Mouse (Mus musculus) intestine, embryonic 15.5 days (tissue): ENCODE results near the gene Slit1. TPM values are rescaled to one million over a fixed set of nuclear protein-coding genes. Genes with fewer than 3 reads are reported as not detected.

Experiments used
- ATAC-seq: fragments of 200-750 bp; cut with Nextera tagmentation; 2 replicates; pipeline ENCODE4 v1.8.0; 2017; ENCODE audit warnings: moderate TSS enrichment, moderate library complexity
- H3K27ac ChIP-seq: fragments of 300-500 bp; sonication (generic); 2 replicates; pipeline ENCODE4 v1.5.1; 2015; ENCODE audit warnings: mild to moderate bottlenecking, inconsistent platforms
- H3K27me3 ChIP-seq: fragments of 300-500 bp; sonication (generic); replicated peaks from 2 replicates; pipeline ENCODE4 v1.6.1; 2015; ENCODE audit warnings: inconsistent platforms
- H3K36me3 ChIP-seq: fragments of 300-500 bp; sonication (generic); 2 replicates; pipeline ENCODE4 v1.6.1; 2015; ENCODE audit warnings: inconsistent platforms
- H3K4me1 ChIP-seq: fragments of 300-500 bp; sonication (generic); replicated peaks from 2 replicates; pipeline ENCODE4 v1.6.1; 2015; ENCODE audit warnings: inconsistent platforms
- H3K4me2 ChIP-seq: fragments of 300-500 bp; sonication (generic); replicated peaks from 2 replicates; pipeline ENCODE4 v1.6.1; 2015; ENCODE audit warnings: mild to moderate bottlenecking, inconsistent platforms
- H3K4me3 ChIP-seq: fragments of 300-500 bp; sonication (generic); replicated peaks from 2 replicates; pipeline ENCODE4 v1.5.1; 2015; ENCODE audit warnings: inconsistent platforms
- H3K9ac ChIP-seq: fragments of 300-500 bp; sonication (generic); 2 replicates; pipeline ENCODE4 v1.6.1; 2015; ENCODE audit warnings: inconsistent platforms
- H3K9me3 ChIP-seq: fragments of 300-500 bp; sonication (generic); 2 replicates; pipeline ENCODE4 v1.6.1; 2016; ENCODE audit warnings: inconsistent platforms
- WGBS: fragments of 180-500 bp; shearing (Covaris S2); methylation state at CpG from one replicate; pipeline ENCODE4 v1.1.7; 2015; 5-methylcytosine and 5-hydroxymethylcytosine counted together
- polyA plus RNA-seq: library from polyadenylated mRNA; unstranded; fragments of >200 nt; fragmentation: Nextera tagmentation; extraction: Ambion mirVana; gene quantifications from 2 replicates; pipeline ENCODE4 v1.2.1, GENCODE M21; 2015

The Slit1 gene
- polyA plus RNA-seq, 1 experiment from 2014 or later = 0.63 TPM

DNA sequence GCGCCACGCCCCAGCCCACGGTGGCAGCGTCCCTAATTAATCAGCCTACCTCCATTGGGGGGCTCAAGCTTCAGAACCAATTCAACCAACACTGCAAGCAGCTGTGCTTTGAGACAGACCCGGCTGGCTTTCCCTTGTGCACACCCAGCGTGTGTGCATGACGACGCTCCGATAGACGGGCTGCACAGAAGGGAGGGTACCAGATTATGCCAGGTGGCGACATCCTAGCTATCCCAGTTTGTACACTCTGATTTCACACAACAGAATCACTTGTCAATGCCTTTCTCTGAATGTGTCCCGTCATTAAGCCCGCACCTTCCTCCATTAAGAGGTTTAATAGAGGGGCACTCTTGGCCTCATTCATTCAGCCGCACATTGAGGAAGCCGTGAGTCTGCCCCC is 11.3 kb upstream of the Slit1 start:
- H3K27ac ChIP-seq = no peak overlapping the region
- H3K9me3 ChIP-seq = no peaks in the 10 kb centered on the region
- H3K4me2 ChIP-seq = no peak overlapping the region
- 0 out of 2 replicates have a peak, but pooled peaks cover 2% of the 10 kb centered on the region for H3K27me3 ChIP-seq
- no peak for ATAC-seq
- WGBS = 86% methylated on average over 15 of the region's 15 CpGs
- H3K4me3 ChIP-seq = no peak overlapping the region
- no peak overlapping the region for H3K9ac ChIP-seq
- no peaks in the 10 kb centered on the region for H3K36me3 ChIP-seq
- H3K4me1 ChIP-seq = no peaks in the 10 kb centered on the region

GRCm38 (mm10) chr19:41751906-41752305 is 8.4 kb upstream of the Slit1 start:
- no peak overlapping the region for H3K4me3 ChIP-seq
- H3K4me1 ChIP-seq = no peaks in the 10 kb centered on the region
- H3K4me2 ChIP-seq = no peak overlapping the region
- no peak for ATAC-seq
- 0 out of 2 replicates have a peak, but pooled peaks cover 2% of the 10 kb centered on the region for H3K27me3 ChIP-seq
- 80% methylated on average over 11 of the region's 11 CpGs for WGBS
- no peak overlapping the region for H3K27ac ChIP-seq
- no peaks in the 10 kb centered on the region for H3K36me3 ChIP-seq
- H3K9me3 ChIP-seq = no peaks in the 10 kb centered on the region
- no peak overlapping the region for H3K9ac ChIP-seq

DNA sequence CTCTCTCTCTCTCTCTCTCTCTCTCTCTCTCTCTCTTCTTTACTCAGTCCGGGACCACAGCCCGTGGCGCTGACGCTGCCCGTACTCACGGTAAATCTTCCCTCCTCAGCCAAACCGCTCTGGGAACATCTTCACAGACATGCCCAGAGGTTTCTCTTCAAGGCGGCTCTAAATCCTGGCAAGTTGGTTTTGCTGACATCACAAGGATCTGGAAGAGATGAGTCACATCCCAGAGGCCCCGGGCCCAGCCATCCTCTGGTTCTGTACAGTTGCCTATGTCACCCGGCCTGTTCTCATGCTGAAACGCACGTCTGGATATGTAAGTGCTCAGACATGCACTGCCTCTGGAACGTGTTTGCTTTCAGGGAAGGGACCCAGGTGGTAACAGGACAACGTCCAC is 4.0 kb upstream of the Slit1 start:
- no peak overlapping the region for H3K27ac ChIP-seq
- H3K9me3 ChIP-seq = no peaks in the 10 kb centered on the region
- H3K4me1 ChIP-seq = peaks cover 7% of the 10 kb centered on the region
- H3K9ac ChIP-seq = no peak overlapping the region
- no peak overlapping the region for H3K4me2 ChIP-seq
- no peak overlapping the region for H3K4me3 ChIP-seq
- ATAC-seq = no peak
- no peaks in the 10 kb centered on the region for H3K36me3 ChIP-seq
- peaks cover 21% of the 10 kb centered on the region for H3K27me3 ChIP-seq
- 86% methylated on average over 14 of the region's 14 CpGs for WGBS

DNA sequence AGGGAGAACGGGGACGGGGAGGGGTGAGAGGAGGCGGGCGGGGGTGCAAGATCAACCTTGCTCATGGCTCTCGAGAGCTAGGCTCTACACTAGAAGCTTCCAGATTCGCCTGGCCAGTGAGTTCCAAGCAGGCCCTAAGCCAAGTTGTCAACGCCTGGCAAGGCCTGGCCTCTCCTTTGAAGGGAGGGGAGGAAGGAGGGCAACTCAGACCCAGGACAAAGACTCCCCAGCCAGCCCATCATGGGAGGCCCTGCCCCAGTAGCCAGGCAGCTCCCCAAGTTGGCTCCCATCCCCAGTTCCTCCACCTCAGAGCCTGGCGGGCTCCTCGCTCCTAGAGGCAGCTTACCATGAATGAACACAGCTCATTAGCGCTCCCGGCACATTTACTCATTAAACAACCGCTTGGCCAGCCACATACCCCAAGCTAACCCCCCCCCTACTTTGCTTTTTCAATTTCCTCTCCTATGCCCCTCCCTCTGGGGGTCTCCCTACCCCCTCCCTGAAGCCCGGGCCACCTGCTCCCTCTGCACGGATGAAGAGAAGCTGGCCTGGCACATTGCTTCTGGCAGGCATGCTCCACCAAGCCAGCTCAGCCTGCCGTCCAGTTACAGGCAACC is 2.6 kb upstream of the Slit1 start:
- Histone ChIP-seq H3K27me3 (peaks cover 26% of the 10 kb centered on the region), H3K9me3 (no peaks in the 10 kb centered on the region), H3K36me3 (no peaks in the 10 kb centered on the region), H3K4me3 (no peak overlapping the region), H3K4me2 (no peak overlapping the region), H3K9ac (no peak overlapping the region), H3K27ac (no peak overlapping the region), H3K4me1 (peaks cover 7% of the 10 kb centered on the region)
- no peak for ATAC-seq
- 52% methylated on average over 15 of the region's 15 CpGs for WGBS

DNA sequence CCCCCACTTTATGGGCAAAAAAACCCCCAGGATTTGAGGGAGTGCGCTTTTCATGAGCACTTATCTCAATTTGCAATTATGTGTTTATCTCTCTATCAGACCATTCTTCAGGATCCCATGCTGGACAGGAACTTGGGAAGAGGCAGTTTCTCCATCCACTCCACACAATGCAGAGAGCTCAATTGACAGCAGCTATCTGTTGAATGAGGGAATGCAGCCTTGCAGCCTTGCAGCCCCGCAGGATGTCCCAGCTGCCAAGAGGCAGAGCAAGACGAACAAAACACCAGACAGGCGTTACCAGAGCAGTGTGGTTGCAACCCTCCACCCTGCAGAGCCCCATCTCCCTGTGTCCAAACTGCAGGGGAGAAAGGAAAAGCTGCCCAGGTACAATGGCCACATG is 4.6 kb downstream of the Slit1 start:
- Histone ChIP-seq H3K27me3 (peaks cover 43% of the 10 kb centered on the region), H3K9ac (no peak overlapping the region), H3K27ac (no peak overlapping the region), H3K36me3 (no peaks in the 10 kb centered on the region), H3K4me2 (no peak overlapping the region), H3K4me3 (no peak overlapping the region), H3K9me3 (no peaks in the 10 kb centered on the region), H3K4me1 (peaks cover 9% of the 10 kb centered on the region)
- WGBS = 26% methylated on average over 4 of the region's 4 CpGs
- ATAC-seq = no peak

DNA sequence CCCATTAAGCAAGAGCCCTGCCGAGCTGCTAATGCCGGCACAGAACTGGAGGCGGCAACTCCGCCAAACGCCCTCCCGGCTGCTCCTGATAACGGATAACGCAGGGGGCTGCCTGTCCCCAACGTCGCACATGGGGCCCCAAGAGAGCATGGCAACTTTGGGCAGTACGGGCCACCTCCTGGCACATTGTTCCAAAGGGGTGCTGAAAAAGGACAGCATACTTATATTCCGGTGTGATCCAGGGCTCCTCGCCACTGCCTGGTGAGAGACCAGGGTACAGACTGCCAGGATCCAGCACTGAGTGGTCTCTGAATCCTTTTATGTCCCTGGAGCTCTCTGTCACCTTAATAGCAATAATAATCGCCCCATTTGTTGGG is 5.0 kb downstream of the Slit1 start:
- 12% methylated on average over 14 of the region's 14 CpGs for WGBS
- Histone ChIP-seq H3K4me3 (no peak overlapping the region), H3K36me3 (no peaks in the 10 kb centered on the region), H3K9me3 (no peaks in the 10 kb centered on the region), H3K4me2 (no peak overlapping the region), H3K27ac (no peak overlapping the region), H3K27me3 (peaks cover 39% of the 10 kb centered on the region), H3K4me1 (peaks cover 8% of the 10 kb centered on the region), H3K9ac (no peak overlapping the region)
- no peak for ATAC-seq

DNA sequence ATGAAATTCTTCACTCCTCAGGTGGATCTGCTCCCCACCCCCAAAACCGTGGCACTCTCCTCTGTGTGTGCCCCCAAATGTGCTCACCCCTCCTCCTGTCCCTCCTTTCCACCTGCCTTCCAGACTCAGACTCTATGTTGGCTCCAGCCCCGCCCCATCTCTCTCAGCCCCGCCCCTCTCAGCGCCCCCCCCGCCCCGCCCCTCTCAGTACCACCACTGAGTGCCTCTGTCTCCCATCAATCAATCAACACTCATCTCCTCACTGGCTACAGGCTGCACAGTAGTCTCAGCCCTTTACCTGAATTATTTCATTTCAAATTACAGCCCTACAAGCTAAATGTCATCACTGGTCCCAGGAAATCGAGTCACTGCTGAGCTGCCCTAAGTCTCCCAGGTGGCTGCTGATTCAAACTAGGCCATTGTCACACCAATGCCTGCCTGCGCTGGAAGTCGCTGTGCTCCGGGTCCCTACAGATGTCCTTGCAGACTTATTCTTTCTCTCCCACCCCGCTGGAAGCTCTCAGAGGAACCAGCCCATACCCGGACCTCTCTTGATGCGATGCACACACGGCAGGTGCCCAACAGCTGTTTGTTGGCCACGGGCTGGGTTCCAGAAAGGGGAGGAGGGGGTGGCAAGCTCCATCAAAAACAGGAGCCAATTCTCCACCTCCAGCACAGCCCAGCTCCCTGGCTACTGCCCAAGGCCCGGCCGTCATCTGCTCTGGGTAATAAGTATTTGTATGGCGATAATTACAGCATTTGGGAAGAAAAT is 5.6 kb downstream of the Slit1 start:
- no peak for ATAC-seq

DNA sequence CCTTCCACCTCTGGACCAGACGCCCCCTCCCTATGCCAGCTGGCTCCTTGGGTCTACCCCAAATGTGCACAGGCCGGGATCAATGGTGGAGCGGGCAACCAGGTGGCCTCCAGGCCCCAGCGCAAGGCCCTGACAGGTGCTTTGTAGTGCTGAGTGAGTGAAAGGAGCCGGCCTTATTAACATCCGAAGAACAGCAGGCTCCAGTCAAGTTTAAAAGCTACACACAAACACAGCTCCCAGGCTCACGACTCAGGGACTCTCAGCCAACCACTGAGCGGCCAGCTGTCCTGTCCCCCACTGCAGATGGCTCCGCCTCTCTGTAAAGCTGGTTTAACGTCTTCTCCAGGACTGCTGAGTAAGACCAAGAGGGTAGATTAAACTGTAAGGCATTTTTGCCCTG is 8.8 kb downstream of the Slit1 start:
- no peaks in the 10 kb centered on the region for H3K36me3 ChIP-seq
- peak; percentile 59; the same call in 1 of the 2 replicates for ATAC-seq
- no peak overlapping the region for H3K4me2 ChIP-seq
- H3K9ac ChIP-seq = no peak overlapping the region
- H3K4me1 ChIP-seq = peaks cover 2% of the 10 kb centered on the region; the same call in 1 of the 2 replicates
- H3K4me3 ChIP-seq = no peak overlapping the region
- H3K27ac ChIP-seq = no peak overlapping the region
- no peaks in the 10 kb centered on the region for H3K9me3 ChIP-seq
- peaks cover 21% of the 10 kb centered on the region for H3K27me3 ChIP-seq
- 19% methylated on average over 10 of the region's 10 CpGs for WGBS

More for the DNA sequence above, 5.6 kb downstream of the Slit1 start:
- Histone ChIP-seq H3K9ac (no peak overlapping the region), H3K27ac (no peak overlapping the region), H3K36me3 (no peaks in the 10 kb centered on the region), H3K27me3 (peaks cover 33% of the 10 kb centered on the region), H3K4me2 (no peak overlapping the region), H3K4me3 (no peak overlapping the region), H3K4me1 (peaks cover 2% of the 10 kb centered on the region), H3K9me3 (no peaks in the 10 kb centered on the region)
- 6% methylated on average over 17 of the region's 18 CpGs for WGBS

DNA sequence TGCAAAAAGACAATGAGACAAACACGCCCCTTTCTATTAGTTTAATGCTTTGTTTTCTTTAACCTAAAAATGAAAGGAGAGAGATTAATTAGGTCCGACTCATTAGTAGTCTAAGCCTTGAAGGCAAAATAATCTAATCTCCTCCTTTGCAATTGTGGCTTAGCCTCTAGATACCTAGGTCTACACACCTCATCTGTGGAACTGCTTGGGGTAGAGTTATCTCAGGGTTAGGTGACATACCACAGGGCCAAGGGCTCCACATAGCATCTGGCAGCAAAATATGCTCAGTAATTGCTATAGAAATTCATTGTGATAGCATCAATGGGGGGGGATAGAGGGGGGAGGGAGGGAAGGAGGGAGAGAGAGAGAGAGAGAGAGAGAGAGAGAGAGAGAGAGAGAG is 18.0 kb downstream of the Slit1 start:
- no peak overlapping the region for H3K4me2 ChIP-seq
- H3K4me3 ChIP-seq = no peak overlapping the region
- H3K4me1 ChIP-seq = peaks cover 6% of the 10 kb centered on the region
- WGBS = 49% methylated on average over 2 of the region's 2 CpGs
- H3K36me3 ChIP-seq = no peaks in the 10 kb centered on the region
- ATAC-seq = no peak
- H3K9ac ChIP-seq = no peak overlapping the region
- H3K9me3 ChIP-seq = no peaks in the 10 kb centered on the region
- no peak overlapping the region for H3K27ac ChIP-seq
- H3K27me3 ChIP-seq = no peaks in the 10 kb centered on the region

DNA sequence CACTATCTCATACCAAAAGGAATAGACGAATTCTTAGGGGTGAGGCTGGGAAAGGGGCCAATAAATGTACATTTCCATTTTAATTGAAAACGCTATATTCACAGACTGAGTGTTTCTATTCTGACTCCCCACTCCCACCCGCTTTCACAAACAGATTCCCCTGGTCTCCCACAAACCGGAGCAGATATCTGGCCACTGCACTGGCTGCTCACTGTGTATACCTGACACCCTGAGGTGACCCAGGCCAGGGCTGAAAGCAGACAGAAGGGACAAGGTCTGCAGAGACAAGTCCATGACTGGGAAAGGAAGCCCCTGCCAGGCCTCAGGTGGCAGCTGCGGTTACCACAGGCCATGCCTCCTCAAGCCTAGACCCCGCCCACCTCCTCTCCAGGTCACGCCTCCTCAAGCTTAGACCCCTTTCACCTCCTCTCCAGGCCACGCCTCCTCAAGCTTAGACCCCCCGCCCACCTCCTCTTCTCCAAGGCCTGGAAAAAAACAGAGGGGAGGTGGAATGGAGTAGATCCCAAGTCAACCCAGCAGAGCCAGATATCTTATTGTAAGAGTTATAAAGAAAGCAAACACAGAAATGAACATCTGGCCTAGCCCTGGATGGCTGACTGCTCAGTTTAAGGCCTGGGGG is 18.5 kb downstream of the Slit1 start:
- 30% methylated on average over 9 of the region's 9 CpGs for WGBS
- no peaks in the 10 kb centered on the region for H3K36me3 ChIP-seq
- peaks cover 6% of the 10 kb centered on the region for H3K4me1 ChIP-seq
- no peak overlapping the region for H3K9ac ChIP-seq
- no peaks in the 10 kb centered on the region for H3K27me3 ChIP-seq
- no peak overlapping the region for H3K4me2 ChIP-seq
- no peaks in the 10 kb centered on the region for H3K9me3 ChIP-seq
- H3K27ac ChIP-seq = no peak overlapping the region
- H3K4me3 ChIP-seq = no peak overlapping the region
- ATAC-seq = peak; percentile 81

DNA sequence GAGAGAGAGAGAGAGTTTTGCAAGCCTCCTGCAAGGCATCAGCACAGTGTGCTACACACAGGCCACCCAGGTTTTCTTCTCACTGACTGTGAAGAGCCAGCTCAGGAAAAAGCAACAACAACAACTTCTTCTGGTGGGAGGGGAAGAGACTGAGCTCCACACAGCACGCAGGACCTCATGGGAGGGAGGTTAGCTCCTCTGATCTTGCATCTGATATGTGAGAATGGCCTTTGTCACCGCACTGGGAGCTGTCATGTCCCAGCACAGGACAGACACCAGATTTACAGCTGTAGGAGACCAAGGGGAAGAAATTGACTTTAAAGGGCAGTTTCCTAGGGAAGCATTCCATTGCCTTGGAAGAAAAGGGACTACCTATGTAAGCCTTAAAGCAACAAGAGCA is 20.1 kb downstream of the Slit1 start:
- WGBS = 23% methylated on average over 2 of the region's 2 CpGs

DNA sequence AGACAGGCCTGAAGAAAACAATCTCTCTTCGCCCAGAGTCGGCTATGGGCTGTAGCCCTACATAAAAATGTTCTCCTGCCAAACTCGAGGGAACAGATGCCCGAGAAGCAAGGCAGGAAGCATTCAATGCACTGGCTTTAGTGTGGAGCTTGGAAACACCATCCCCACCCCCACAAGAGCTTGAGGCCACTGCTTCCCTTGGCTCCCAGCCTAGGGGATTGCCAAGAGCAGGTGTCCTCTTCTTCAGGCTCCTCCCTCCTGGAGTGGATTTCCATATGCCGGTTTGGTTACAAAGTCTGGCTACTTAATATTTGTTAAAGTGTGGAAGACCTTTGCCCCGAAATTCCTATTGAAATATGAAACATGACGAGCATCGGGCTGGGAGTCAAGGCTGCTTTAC is 24.0 kb downstream of the Slit1 start:
- Histone ChIP-seq H3K27me3 (0 out of 2 replicates have a peak, but pooled peaks cover 5% of the 10 kb centered on the region), H3K4me3 (no peak overlapping the region), H3K4me2 (no peak overlapping the region), H3K9ac (no peak overlapping the region), H3K27ac (no peak overlapping the region), H3K9me3 (no peaks in the 10 kb centered on the region), H3K36me3 (no peaks in the 10 kb centered on the region), H3K4me1 (no peaks in the 10 kb centered on the region)
- WGBS = 67% methylated on average over 8 of the region's 8 CpGs
- ATAC-seq = peak; percentile 34; the same call in 1 of the 2 replicates

More for the DNA sequence above, 20.1 kb downstream of the Slit1 start:
- H3K4me2 ChIP-seq = no peak overlapping the region
- H3K27ac ChIP-seq = no peak overlapping the region
- H3K9me3 ChIP-seq = no peaks in the 10 kb centered on the region
- peaks cover 6% of the 10 kb centered on the region for H3K4me1 ChIP-seq
- H3K36me3 ChIP-seq = no peaks in the 10 kb centered on the region
- H3K27me3 ChIP-seq = no peaks in the 10 kb centered on the region
- ATAC-seq = no peak
- no peak overlapping the region for H3K9ac ChIP-seq
- H3K4me3 ChIP-seq = no peak overlapping the region
